Mouse (Mus musculus) limb, embryonic 13.5 days (tissue): ENCODE data around the gene Ppp1r3e. TPM values are rescaled to one million over a fixed set of nuclear protein-coding genes. Genes with fewer than 3 reads are reported as not detected.

Source experiments
- ATAC-seq: fragments of 200-750 bp; cut with Nextera tagmentation; 2 replicates; pipeline ENCODE4 v1.8.0; 2017; ENCODE audit warnings: low read depth, moderate number of reproducible peaks, moderate TSS enrichment; ENCODE audit not compliant: low FRiP score
- H3K27ac ChIP-seq: fragments of 300-500 bp; sonication (generic); 2 replicates; pipeline ENCODE4 v1.5.1; 2015; ENCODE audit warnings: inconsistent platforms, mild to moderate bottlenecking, moderate library complexity
- H3K27me3 ChIP-seq: fragments of 300-500 bp; sonication (generic); 2 replicates; pipeline ENCODE4 v1.6.1; 2015; ENCODE audit warnings: mild to moderate bottlenecking, inconsistent platforms
- H3K36me3 ChIP-seq: fragments of 300-500 bp; sonication (generic); 2 replicates; pipeline ENCODE4 v1.6.1; 2015; ENCODE audit warnings: inconsistent platforms, mild to moderate bottlenecking, moderate library complexity
- H3K4me1 ChIP-seq: fragments of 300-500 bp; sonication (generic); 2 replicates; pipeline ENCODE4 v1.6.1; 2015; ENCODE audit warnings: inconsistent platforms
- H3K4me2 ChIP-seq: fragments of 300-500 bp; sonication (generic); replicated peaks from 2 replicates; pipeline ENCODE4 v1.6.1; 2015; ENCODE audit warnings: inconsistent platforms, mild to moderate bottlenecking, moderate library complexity
- H3K4me3 ChIP-seq: fragments of 300-500 bp; sonication (generic); 2 replicates; pipeline ENCODE4 v1.5.1; 2015; ENCODE audit warnings: moderate library complexity, mild to moderate bottlenecking, inconsistent platforms
- H3K9ac ChIP-seq: fragments of 300-500 bp; sonication (generic); 2 replicates; pipeline ENCODE4 v1.6.1; 2015; ENCODE audit warnings: mild to moderate bottlenecking, inconsistent platforms
- H3K9me3 ChIP-seq: fragments of 300-500 bp; sonication (generic); 2 replicates; pipeline ENCODE4 v1.6.1; 2016; ENCODE audit warnings: inconsistent platforms
- WGBS: fragments of 180-500 bp; shearing (Covaris S2); methylation state at CpG from one replicate; pipeline ENCODE4 v1.1.7; 2015; 5-methylcytosine and 5-hydroxymethylcytosine counted together
- polyA plus RNA-seq: library from polyadenylated mRNA; unstranded; fragments of >200 nt; fragmentation: Nextera tagmentation; extraction: Ambion mirVana; gene quantifications from 2 replicates; pipeline ENCODE4 v1.2.1, GENCODE M21; 2015

Gene Ppp1r3e
- polyA plus RNA-seq, 1 experiment from 2014 or later: 0.60 TPM

- H3K4me2 ChIP-seq: no peak overlapping the region
- ATAC-seq: no peak
- H3K36me3 ChIP-seq: no peaks in the 10 kb centered on the region
- WGBS: 78% methylated on average over 3 of the region's 3 CpGs
- no peak overlapping the region for H3K9ac ChIP-seq
- H3K4me1 ChIP-seq: peaks cover 15% of the 10 kb centered on the region
- H3K27ac ChIP-seq: no peak overlapping the region
- H3K27me3 ChIP-seq: peaks cover 32% of the 10 kb centered on the region
- H3K4me3 ChIP-seq: no peak overlapping the region
- no peaks in the 10 kb centered on the region for H3K9me3 ChIP-seq
These were observed 3.2 kb downstream of the Ppp1r3e start for GRCm38 (mm10) chr14:54874165-54874564.

DNA sequence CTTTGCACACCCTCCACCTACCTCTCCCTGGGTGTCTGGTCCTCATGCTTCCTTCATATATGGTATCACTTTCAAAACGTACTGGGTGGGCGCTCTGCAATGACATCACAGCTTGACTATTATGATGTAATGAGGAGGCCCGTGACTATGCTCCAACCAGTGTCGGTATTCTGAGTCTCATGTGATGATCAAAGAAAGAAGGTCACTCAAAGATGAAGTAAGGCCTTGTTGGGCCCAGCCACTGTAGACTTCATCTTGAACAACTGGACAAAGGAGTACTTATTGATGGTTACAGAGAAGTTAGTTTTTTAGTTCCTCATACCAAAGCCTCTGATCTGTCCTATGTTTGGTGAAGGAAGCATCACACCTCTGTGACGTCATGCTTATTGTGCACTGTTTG is 6.5 kb downstream of the Ppp1r3e start, which contains the start of gene Homez:
Homez (minus strand) TSS at position 101 of the 400 bp plus-strand sequence.
- Histone ChIP-seq H3K36me3 (no peaks in the 10 kb centered on the region), H3K4me2 (no peak within 1 kb of the TSS), H3K4me1 (peaks cover 4% of the 10 kb centered on the region), H3K27me3 (peaks cover 8% of the 10 kb centered on the region), H3K9ac (no peak within 1 kb of the TSS), H3K9me3 (no peaks in the 10 kb centered on the region), H3K4me3 (no peak within 1 kb of the TSS), H3K27ac (no peak within 1 kb of the TSS)
- no peak for ATAC-seq
- WGBS: 88% methylated on average over 5 of the region's 5 CpGs

DNA sequence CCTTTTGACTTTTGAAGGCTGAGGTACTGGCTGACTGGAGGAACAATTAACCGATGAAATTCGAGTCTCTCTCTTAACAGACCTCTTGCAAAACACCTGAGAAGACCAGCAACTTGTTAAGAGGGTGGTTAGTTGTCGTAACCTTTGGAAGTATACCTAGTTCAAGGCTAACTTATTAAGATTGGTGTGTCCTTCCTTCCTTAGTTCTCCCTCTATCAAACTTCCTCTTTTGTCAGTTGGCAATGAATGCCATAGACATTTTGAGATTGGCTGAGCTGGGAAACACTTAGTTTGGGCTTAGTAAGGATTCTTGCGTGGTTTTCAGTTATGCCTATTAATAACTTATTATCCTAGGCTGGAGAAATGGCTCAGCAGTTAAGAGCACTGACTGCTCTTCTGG is 9.3 kb downstream of the Ppp1r3e start:
- 0 out of 2 replicates have a peak, but pooled peaks cover 7% of the 10 kb centered on the region for H3K4me1 ChIP-seq
- 81% methylated on average over 4 of the region's 4 CpGs for whole genome bisulfite sequencing
- H3K4me3 ChIP-seq: no peak overlapping the region
- no peak overlapping the region for H3K4me2 ChIP-seq
- no peaks in the 10 kb centered on the region for H3K27me3 ChIP-seq
- H3K9ac ChIP-seq: no peak overlapping the region
- H3K27ac ChIP-seq: no peak overlapping the region
- no peaks in the 10 kb centered on the region for H3K9me3 ChIP-seq
- H3K36me3 ChIP-seq: no peaks in the 10 kb centered on the region
- ATAC-seq: no peak

DNA sequence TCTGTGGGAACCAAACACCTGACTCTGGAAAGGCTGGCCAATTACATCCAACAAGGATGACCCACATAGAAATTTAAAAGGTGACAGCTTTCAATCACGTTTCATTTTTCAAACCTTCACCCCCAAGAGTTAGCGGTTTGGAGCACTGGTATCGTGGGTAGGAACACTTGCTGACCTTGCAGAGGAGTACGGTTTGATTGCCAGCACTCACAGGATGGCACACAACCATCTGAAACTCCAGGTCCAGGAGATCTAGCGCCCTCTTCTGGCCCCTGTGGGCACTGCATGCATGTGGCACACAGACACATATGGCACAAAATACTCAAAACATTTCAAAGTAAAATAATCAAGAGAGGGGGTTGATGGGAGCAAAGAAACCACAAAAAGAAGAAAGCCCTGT is 10.4 kb downstream of the Ppp1r3e start:
- H3K4me2 ChIP-seq: no peak overlapping the region
- no peak overlapping the region for H3K9ac ChIP-seq
- no peak overlapping the region for H3K27ac ChIP-seq
- no peak overlapping the region for H3K4me3 ChIP-seq
- no peaks in the 10 kb centered on the region for H3K9me3 ChIP-seq
- ATAC-seq: no peak
- H3K27me3 ChIP-seq: no peaks in the 10 kb centered on the region
- 56% methylated on average over 5 of the region's 5 CpGs for WGBS
- 0 out of 2 replicates have a peak, but pooled peaks cover 7% of the 10 kb centered on the region for H3K4me1 ChIP-seq
- H3K36me3 ChIP-seq: no peaks in the 10 kb centered on the region

DNA sequence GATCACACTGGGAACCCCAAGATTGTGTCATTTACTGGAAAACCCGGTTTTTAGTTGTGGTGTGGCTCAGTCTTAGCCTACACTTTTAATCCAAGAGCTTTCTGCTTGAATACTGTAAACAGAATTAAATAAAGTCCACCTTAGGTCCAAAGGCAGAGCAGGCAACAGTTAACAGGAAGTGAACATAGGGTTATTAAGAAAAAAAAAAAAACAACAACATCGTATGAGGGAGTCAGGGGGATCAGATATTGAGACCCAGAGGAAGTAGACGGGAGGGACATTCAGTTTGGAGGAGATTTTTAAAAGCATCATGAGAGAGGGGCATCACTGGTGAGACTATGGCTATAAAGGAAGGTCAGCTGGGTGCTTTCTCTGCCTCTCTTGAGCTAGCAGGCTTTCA is 11.1 kb downstream of the Ppp1r3e start:
- Histone ChIP-seq H3K9ac (no peak overlapping the region), H3K4me3 (no peak overlapping the region), H3K36me3 (no peaks in the 10 kb centered on the region), H3K9me3 (no peaks in the 10 kb centered on the region), H3K27me3 (no peaks in the 10 kb centered on the region), H3K4me1 (0 out of 2 replicates have a peak, but pooled peaks cover 7% of the 10 kb centered on the region), H3K27ac (no peak overlapping the region), H3K4me2 (no peak overlapping the region)
- WGBS: 63% methylated on average over 3 of the region's 3 CpGs
- ATAC-seq: no peak

DNA sequence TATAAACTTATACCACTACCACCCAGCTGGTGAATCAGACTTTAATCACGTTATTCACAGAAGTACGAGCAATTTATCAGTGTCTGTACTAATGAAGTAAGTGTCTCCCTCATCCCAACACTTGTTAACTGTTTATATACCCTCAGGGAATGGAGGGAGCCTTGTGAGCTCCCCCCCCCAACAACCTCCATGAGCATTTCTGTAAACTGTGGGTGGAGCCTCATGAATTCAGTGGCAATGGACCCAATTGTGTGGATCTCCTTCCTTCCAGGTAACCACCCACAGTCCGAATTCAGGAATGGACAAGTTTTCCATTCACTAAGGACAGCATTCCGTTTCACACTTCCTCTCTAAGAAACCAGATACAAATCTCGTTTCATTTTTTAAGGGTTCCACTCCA is 11.7 kb downstream of the Ppp1r3e start:
- no peaks in the 10 kb centered on the region for H3K27me3 ChIP-seq
- H3K4me2 ChIP-seq: no peak overlapping the region
- 74% methylated on average over 5 of the region's 5 CpGs for WGBS
- 0 out of 2 replicates have a peak, but pooled peaks cover 7% of the 10 kb centered on the region for H3K4me1 ChIP-seq
- no peak overlapping the region for H3K9ac ChIP-seq
- no peaks in the 10 kb centered on the region for H3K36me3 ChIP-seq
- no peak overlapping the region for H3K4me3 ChIP-seq
- H3K27ac ChIP-seq: no peak overlapping the region
- no peak for ATAC-seq
- H3K9me3 ChIP-seq: no peaks in the 10 kb centered on the region

DNA sequence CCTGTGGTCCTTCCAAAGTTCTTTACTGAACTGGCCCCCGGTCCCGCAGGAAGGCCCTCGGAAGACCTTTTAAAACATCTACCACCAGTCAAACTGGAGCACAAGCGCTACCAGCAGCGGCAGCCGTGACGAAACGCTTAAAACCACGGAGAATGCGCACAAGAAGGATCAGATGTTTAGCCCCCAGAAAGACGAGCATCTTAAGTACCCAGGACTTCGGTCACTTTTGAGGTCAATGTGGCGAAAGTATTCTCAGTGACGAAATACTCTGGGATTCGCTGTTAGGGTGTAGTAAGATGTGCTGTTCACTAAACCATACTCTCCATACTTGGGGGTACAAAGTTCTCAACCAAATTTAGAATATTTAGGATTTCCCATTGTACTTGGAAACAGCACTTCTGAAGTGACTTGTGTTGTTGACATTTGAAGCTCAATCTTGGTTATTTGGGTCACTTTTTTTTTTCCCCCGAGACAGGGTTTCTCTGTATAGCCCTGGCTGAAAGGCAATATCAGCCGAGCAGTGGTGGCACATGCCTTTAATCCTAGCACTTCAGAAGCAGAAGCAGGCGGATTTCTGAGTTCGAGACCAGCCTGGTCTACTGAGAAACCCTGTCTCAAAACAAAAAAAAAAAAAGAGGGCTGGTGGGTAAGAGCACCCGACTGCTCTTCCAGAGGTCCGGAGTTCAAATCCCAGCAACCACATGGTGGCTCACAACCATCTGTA is 12.9 kb downstream of the Ppp1r3e start:
- Histone ChIP-seq H3K27ac (peak overlapping the region; percentile 39; the same call in 1 of the 2 replicates), H3K9ac (peak overlapping the region; percentile 95), H3K4me2 (peak overlapping the region; percentile 86), H3K36me3 (no peaks in the 10 kb centered on the region), H3K4me3 (peak overlapping the region; percentile 90), H3K4me1 (0 out of 2 replicates have a peak, but pooled peaks cover 7% of the 10 kb centered on the region), H3K9me3 (no peaks in the 10 kb centered on the region), H3K27me3 (no peaks in the 10 kb centered on the region)
- WGBS: 12% methylated on average over 21 of the region's 21 CpGs
- ATAC-seq: peak; percentile 14; the same call in 1 of the 2 replicates

GRCm38 (mm10) chr14:54863501-54864312 is 13.6 kb downstream of the Ppp1r3e start:
- ATAC-seq: peak; percentile 100
- Histone ChIP-seq H3K9me3 (no peaks in the 10 kb centered on the region), H3K4me3 (peak overlapping the region; percentile 90), H3K4me2 (peak overlapping the region; percentile 86), H3K36me3 (no peaks in the 10 kb centered on the region), H3K27ac (peak overlapping the region; percentile 63; the same call in 1 of the 2 replicates), H3K9ac (peak overlapping the region; percentile 95), H3K4me1 (0 out of 2 replicates have a peak, but pooled peaks cover 7% of the 10 kb centered on the region), H3K27me3 (no peaks in the 10 kb centered on the region)
- under 1% methylated on average over 54 of the region's 56 CpGs for WGBS

DNA sequence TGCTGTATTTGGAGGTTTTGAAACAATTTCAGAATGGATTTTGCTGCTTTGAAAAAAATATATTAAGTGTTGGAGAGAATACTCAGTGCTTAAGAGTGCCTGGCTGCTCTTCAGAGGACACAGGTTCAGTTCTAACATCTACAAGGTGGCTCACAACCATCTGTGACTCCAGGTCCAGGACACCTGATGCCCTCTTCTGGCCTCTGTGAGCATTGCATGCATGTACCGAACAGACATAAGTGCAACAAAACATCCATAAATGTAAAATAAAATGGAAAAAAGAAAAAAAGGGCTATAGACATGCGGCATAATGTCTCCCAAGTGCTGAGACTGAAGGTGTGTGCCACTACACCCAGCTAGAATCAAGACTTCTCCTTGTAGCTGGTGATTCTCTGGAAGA is 16.8 kb downstream of the Ppp1r3e start:
- no peak overlapping the region for H3K4me3 ChIP-seq
- 0 out of 2 replicates have a peak, but pooled peaks cover 7% of the 10 kb centered on the region for H3K4me1 ChIP-seq
- H3K4me2 ChIP-seq: no peak overlapping the region
- no peak overlapping the region for H3K9ac ChIP-seq
- H3K27me3 ChIP-seq: no peaks in the 10 kb centered on the region
- WGBS: 52% methylated on average over 2 of the region's 2 CpGs
- peaks cover 25% of the 10 kb centered on the region for H3K36me3 ChIP-seq
- H3K9me3 ChIP-seq: no peaks in the 10 kb centered on the region
- no peak for ATAC-seq
- H3K27ac ChIP-seq: no peak overlapping the region

DNA sequence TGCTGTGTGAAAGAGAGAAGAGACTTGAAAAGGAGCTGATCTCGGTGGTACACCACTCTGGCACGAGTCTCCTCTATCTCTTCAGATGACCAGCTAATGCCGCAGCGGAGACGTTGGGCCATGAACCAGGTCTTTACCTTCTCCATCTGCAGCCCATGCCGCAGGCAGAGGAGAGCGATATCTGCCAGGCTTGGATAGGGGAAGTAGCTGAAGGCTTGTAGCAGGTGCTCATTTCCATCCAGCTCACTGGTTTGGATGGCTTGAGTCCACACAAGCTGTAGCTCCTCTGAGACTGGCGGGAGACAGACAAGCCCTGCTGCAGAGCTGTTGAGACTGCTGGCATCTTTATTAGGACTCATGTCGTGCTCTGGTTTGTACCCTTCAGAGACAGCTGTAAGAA is 19.5 kb downstream of the Ppp1r3e start:
- Histone ChIP-seq H3K27ac (no peak overlapping the region), H3K4me1 (no peaks in the 10 kb centered on the region), H3K9ac (no peak overlapping the region), H3K27me3 (no peaks in the 10 kb centered on the region), H3K4me2 (no peak overlapping the region), H3K36me3 (peaks cover 40% of the 10 kb centered on the region), H3K4me3 (no peak overlapping the region), H3K9me3 (no peaks in the 10 kb centered on the region)
- ATAC-seq: no peak
- 92% methylated on average over 9 of the region's 9 CpGs for WGBS

DNA sequence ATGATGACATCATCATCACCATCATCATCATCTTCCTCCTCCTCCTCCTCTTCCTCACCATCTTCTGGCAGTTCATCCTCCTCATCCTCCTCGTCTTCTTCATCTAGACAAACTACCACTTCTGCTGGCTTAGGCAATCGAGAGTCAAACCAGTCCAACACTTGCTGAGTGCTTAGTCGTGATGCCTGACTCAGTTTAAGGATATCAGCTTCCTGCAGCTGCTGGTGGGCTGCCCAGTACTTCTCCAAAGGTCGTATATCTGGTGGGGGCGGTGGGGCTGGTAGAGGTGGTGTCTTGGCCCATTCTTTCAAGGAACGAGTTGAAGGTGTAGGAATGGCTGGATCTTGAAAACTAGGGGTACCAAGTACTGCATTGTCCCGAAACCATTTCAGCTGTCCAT is 20.6 kb downstream of the Ppp1r3e start:
- Histone ChIP-seq H3K4me1 (no peaks in the 10 kb centered on the region), H3K36me3 (peaks cover 40% of the 10 kb centered on the region), H3K4me2 (no peak overlapping the region), H3K4me3 (no peak overlapping the region), H3K9ac (no peak overlapping the region), H3K27me3 (no peaks in the 10 kb centered on the region), H3K9me3 (no peaks in the 10 kb centered on the region), H3K27ac (no peak overlapping the region)
- ATAC-seq: no peak
- WGBS: 86% methylated on average over 7 of the region's 7 CpGs

GRCm38 (mm10) chr14:54855726-54856125 is 21.6 kb downstream of the Ppp1r3e start:
- no peak overlapping the region for H3K4me2 ChIP-seq
- no peak overlapping the region for H3K9ac ChIP-seq
- no peak for ATAC-seq
- 96% methylated on average over 3 of the region's 3 CpGs for WGBS
- no peaks in the 10 kb centered on the region for H3K4me1 ChIP-seq
- H3K27me3 ChIP-seq: no peaks in the 10 kb centered on the region
- H3K4me3 ChIP-seq: no peak overlapping the region
- peaks cover 40% of the 10 kb centered on the region for H3K36me3 ChIP-seq
- no peak overlapping the region for H3K27ac ChIP-seq
- H3K9me3 ChIP-seq: no peaks in the 10 kb centered on the region
